Mouse (Mus musculus) kidney, postnatal 0 days (tissue): Measurements from ENCODE around the gene Cbln3. TPM values are rescaled to one million over a fixed set of nuclear protein-coding genes. Genes with fewer than 3 reads are reported as not detected.

ENCODE experiments used
- ATAC-seq: fragments of 200-750 bp; cut with Nextera tagmentation; replicated peaks from 2 replicates; pipeline ENCODE4 v1.8.0; 2017; ENCODE audit warnings: low read depth, moderate number of reproducible peaks, moderate TSS enrichment, moderate library complexity; ENCODE audit not compliant: low FRiP score
- DNase-seq: peaks from one replicate; pipeline ENCODE4 v3.0.0-alpha.2; 2016; ENCODE audit warnings: low spot score
- H3K27ac ChIP-seq: fragments of 300-500 bp; sonication (generic); 2 replicates; pipeline ENCODE4 v1.5.1; 2014; ENCODE audit warnings: mild to moderate bottlenecking
- H3K27me3 ChIP-seq: fragments of 300-500 bp; sonication (generic); 2 replicates; pipeline ENCODE4 v1.6.1; 2014; ENCODE audit warnings: low read length, mixed read lengths; ENCODE audit not compliant: insufficient read depth
- H3K36me3 ChIP-seq: fragments of 300-500 bp; sonication (generic); 2 replicates; pipeline ENCODE4 v1.6.1; 2014; ENCODE audit warnings: low read length, mixed read lengths; ENCODE audit not compliant: insufficient read depth
- H3K4me1 ChIP-seq: fragments of 300-500 bp; sonication (generic); replicated peaks from 2 replicates; pipeline ENCODE4 v1.6.1; 2014; ENCODE audit warnings: antibody characterized with exemption, low read length, mixed read lengths; ENCODE audit not compliant: insufficient read depth
- H3K4me2 ChIP-seq: fragments of 300-500 bp; sonication (generic); 2 replicates; pipeline ENCODE4 v1.6.1; 2014; ENCODE audit warnings: mild to moderate bottlenecking, low read length, moderate library complexity, mixed read lengths
- H3K4me3 ChIP-seq: fragments of 300-500 bp; sonication (generic); replicated peaks from 2 replicates; pipeline ENCODE4 v1.5.1; 2014; ENCODE audit warnings: low read depth, low read length
- H3K9ac ChIP-seq: fragments of 300-500 bp; sonication (generic); 2 replicates; pipeline ENCODE4 v1.6.1; 2014; ENCODE audit warnings: low read depth, low read length
- H3K9me3 ChIP-seq: fragments of 300-500 bp; sonication (generic); replicated peaks from 2 replicates; pipeline ENCODE4 v1.6.1; 2016; ENCODE audit warnings: low read length, inconsistent platforms, mixed read lengths
- CTCF ChIP-seq: IDR thresholded peaks from 2 replicates; pipeline ENCODE4 v1.5.1; 2016; ENCODE audit warnings: antibody characterized with exemption, low read depth, mild to moderate bottlenecking, moderate library complexity
- whole genome bisulfite sequencing: fragments of 180-500 bp; shearing (Covaris S2); extraction: QIAGEN DNeasy Blood & Tissue Kit; methylation state at CpG from one replicate; pipeline ENCODE4 v1.1.7; 2014; 5-methylcytosine and 5-hydroxymethylcytosine counted together
- polyA plus RNA-seq: library from polyadenylated mRNA; unstranded; fragments of >200 nt; fragmentation: Nextera tagmentation; extraction: Ambion mirVana; gene quantifications from 2 replicates; pipeline ENCODE4 v1.2.1, GENCODE M21; 2015

The Cbln3 gene
- polyA plus RNA-seq = 0.20 and 0.28 TPM in 2 replicates

DNA sequence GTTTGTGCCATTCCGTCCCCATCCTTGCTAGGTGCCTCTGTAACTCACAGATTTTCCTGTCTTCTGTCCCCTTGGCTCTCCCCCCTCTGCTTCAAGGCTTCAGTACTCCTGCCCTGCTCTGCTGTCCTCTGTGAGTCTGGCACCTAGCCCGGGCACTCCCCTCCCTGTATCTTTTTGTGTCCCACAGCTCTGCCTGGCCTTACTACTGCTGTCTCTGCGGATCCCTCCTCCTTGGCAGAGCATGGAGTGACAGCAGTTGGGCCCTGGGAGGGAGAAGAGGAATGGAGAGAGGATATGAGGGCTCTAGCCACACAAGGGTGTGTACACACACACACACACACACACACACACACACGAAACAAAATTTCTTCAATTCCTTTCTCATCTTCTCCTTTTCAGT, at the start of gene Cbln3:
Cbln3 (minus strand) TSS at position 227 of the 400 bp plus-strand sequence.
- peak within 1 kb of the TSS; percentile 87 for H3K9ac ChIP-seq
- peak; percentile 40 for DNase-seq
- H3K9me3 ChIP-seq = no peaks in the 10 kb centered on the region
- H3K36me3 ChIP-seq = peaks cover 21% of the 10 kb centered on the region
- 35% methylated on average over 4 of the region's 4 CpGs for WGBS
- peak within 1 kb of the TSS; percentile 61 for H3K4me2 ChIP-seq
- ATAC-seq = peak; percentile 15; the same call in 1 of the 2 replicates
- H3K27ac ChIP-seq = peak within 1 kb of the TSS; percentile 95
- peak within 1 kb of the TSS; percentile 73 for H3K4me3 ChIP-seq
- peaks cover 19% of the 10 kb centered on the region for H3K4me1 ChIP-seq
- no peak for TF ChIP-seq CTCF
- no peaks in the 10 kb centered on the region for H3K27me3 ChIP-seq

DNA sequence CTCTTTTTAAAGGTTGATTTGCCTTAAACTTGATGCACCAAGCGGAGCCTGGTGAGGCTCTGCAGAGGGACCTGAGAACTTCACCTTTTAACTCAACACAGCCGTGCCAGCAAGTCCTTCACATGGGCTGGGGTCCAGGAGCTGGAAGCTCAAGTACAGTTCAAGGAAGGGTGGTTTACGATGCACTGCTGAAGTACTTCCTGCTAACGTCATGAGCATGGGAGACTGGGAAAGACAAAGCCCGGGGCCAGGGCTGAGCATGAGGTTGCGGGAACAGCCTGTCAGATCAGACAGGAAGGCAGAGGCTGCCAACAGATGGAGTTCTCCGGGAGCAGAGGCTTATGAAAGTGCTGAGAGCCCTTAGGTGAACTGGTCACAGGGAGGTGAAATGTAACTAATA, 49.4 kb upstream of the Cbln3 start:
- ATAC-seq = no peak; the same call in 1 of the 2 replicates
- no peak overlapping the region for H3K27ac ChIP-seq
- no peak for TF ChIP-seq CTCF
- no peak overlapping the region for H3K9ac ChIP-seq
- no peaks in the 10 kb centered on the region for H3K4me1 ChIP-seq
- H3K36me3 ChIP-seq = no peaks in the 10 kb centered on the region
- no peaks in the 10 kb centered on the region for H3K27me3 ChIP-seq
- DNase-seq = peak; percentile 82
- no peaks in the 10 kb centered on the region for H3K9me3 ChIP-seq
- WGBS = 17% methylated on average over 7 of the region's 7 CpGs
- no peak overlapping the region for H3K4me2 ChIP-seq
- no peak overlapping the region for H3K4me3 ChIP-seq

DNA sequence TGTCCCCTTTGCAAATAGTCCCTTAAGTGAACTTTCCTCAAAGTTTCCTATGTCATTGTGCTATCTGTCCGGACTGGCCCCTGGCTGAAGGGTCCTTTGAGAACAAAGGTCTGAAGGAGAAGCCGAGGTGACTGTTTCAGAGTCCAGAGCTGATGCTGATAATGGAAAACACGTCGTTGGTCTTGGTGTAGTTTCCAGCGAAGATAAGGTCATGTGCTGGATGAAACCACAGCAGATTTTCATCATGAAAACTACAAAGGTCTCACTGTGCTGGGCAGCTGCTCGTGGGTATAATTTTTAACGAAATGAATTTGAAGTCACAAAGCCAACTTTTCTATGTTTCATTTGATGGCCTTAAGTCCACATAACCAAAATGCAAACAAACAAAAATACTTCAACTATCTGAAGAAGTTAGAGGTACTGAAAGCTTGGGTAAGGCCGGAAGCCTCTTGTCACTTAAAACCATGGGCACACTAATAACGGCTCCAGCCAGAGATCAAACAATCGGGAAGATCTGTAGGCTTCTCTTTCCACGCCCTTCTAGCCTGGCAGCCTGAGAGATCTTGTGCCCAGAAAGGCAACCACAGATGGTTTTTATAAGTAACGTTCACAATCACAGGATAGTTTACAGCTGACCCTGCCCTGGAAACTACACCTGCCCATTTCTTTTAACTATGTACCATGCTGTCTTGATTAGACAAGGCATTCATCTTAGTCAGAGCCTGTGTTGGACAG, 45.2 kb upstream of the Cbln3 start:
- no peaks in the 10 kb centered on the region for H3K4me1 ChIP-seq
- TF ChIP-seq CTCF = no peak
- H3K36me3 ChIP-seq = no peaks in the 10 kb centered on the region
- ATAC-seq (no peak), DNase-seq (no peak)
- no peak overlapping the region for H3K27ac ChIP-seq
- 61% methylated on average over 12 of the region's 12 CpGs for WGBS
- no peak overlapping the region for H3K4me2 ChIP-seq
- H3K9me3 ChIP-seq = no peaks in the 10 kb centered on the region
- H3K27me3 ChIP-seq = no peaks in the 10 kb centered on the region
- no peak overlapping the region for H3K9ac ChIP-seq
- H3K4me3 ChIP-seq = no peak overlapping the region

- Histone ChIP-seq H3K27me3 (no peaks in the 10 kb centered on the region), H3K4me1 (no peaks in the 10 kb centered on the region), H3K9me3 (no peaks in the 10 kb centered on the region), H3K4me3 (no peak overlapping the region), H3K9ac (no peak overlapping the region), H3K4me2 (no peak overlapping the region), H3K27ac (no peak overlapping the region), H3K36me3 (no peaks in the 10 kb centered on the region)
- TF ChIP-seq CTCF = no peak
- ATAC-seq (no peak), DNase-seq (no peak)
- WGBS = 82% methylated on average over 4 of the region's 4 CpGs
These were observed 42.7 kb upstream of the Cbln3 start for GRCm38 (mm10) chr14:55926847-55927246.

- no peak overlapping the region for H3K4me2 ChIP-seq
- no peak overlapping the region for H3K27ac ChIP-seq
- H3K9me3 ChIP-seq = no peaks in the 10 kb centered on the region
- TF ChIP-seq CTCF = no peak
- no peaks in the 10 kb centered on the region for H3K27me3 ChIP-seq
- no peak for ATAC-seq
- H3K9ac ChIP-seq = no peak overlapping the region
- DNase-seq = peak; percentile 23
- H3K4me3 ChIP-seq = no peak overlapping the region
- 45% methylated on average over 7 of the region's 7 CpGs for WGBS
- H3K36me3 ChIP-seq = no peaks in the 10 kb centered on the region
- no peaks in the 10 kb centered on the region for H3K4me1 ChIP-seq
These were observed 38.5 kb upstream of the Cbln3 start for GRCm38 (mm10) chr14:55922475-55923232.

DNA sequence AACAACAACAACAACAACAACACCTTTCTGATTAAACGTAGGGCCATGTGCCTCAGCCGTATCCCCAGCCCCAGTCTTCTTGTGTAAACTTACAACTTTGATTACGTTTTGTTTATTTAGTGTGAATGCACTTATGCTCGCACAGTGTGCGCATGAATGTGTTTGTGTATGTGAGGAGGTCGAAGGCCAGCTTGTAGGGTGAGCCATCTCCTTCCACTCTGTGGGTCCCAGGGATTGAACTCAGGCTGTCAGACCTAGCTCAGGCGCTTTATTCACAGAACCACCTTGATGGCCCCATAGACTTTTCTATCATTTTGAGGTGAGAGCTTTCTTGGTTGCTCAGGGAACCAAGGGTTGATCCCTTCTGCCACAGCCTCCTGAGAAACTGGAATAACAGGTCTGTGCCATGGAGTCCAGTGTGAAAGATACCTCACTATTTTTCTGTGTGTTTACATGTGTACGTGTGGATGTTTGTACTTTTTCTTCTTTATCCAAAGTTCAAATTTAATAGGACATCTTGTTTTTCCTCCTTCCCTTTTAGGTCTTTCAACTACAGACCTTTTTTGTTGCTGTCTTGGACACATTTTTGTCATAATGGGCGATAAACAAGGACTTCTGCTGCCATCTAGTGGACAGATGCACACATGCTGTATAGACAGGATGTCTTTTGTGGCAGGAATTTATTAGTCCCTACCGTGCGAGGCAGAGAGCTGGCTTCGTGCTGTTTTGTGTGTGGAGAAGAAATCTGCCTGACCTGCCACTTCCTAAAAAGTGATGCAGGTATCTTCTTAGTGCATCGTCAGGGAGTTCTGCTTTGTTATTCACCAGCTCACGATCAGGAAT, 34.3 kb upstream of the Cbln3 start:
- DNase-seq (peak; percentile 96), ATAC-seq (peak; percentile 69)
- WGBS = 36% methylated on average over 14 of the region's 14 CpGs
- Histone ChIP-seq H3K9me3 (no peaks in the 10 kb centered on the region), H3K4me1 (no peaks in the 10 kb centered on the region), H3K9ac (no peak overlapping the region), H3K4me2 (no peak overlapping the region), H3K27ac (no peak overlapping the region), H3K27me3 (no peaks in the 10 kb centered on the region), H3K4me3 (no peak overlapping the region), H3K36me3 (no peaks in the 10 kb centered on the region)
- peak; percentile 95 for TF ChIP-seq CTCF
